Mouse (Mus musculus): Measurements from ENCODE around the gene Sept11. TPM values are rescaled to one million over a fixed set of nuclear protein-coding genes. Genes with fewer than 3 reads are reported as not detected.
A peak's percentile ranks its signal among the peaks of the same experiment; 100 is the strongest.

Gene Sept11
- polyA plus RNA-seq, 1 experiment = 74.0 TPM

DNA sequence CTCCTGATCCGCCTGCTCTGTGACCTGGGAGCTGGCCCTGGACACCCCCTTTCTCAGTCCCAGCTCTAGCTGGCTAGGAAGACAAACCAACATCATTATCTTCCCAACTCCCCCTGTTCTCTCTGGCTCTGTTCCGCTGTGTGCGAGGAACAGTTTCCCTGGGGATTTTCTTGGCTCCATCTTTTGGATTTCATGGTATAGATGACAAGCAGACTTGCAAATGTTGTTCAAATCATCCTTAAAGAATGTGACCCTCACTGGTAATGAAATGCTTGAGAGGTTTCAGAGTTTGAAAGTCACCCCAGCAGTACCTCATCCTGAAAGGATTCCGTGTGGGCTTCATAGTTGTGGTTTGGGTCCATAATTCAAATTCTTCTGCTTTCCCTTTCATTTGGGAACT lies 38.2 kb downstream of the Sept11 start:
- no peak overlapping the region for H3K4me3 ChIP-seq (replicated peaks; ENCODE audit: insufficient read depth, low read depth, low read length)
- no peak for DNase-seq
- 74% methylated on average over 4 of the region's 4 CpGs for WGBS
- H3K27ac ChIP-seq (ENCODE audit: insufficient read depth, low read length) = no peak overlapping the region
- H3K27me3 ChIP-seq (ENCODE audit: control insufficient read depth, insufficient read depth, low read length) = no peaks in the 10 kb centered on the region
- TF ChIP-seq POLR2A (IDR thresholded peaks at IDR 0.05; ENCODE audit: borderline replicate concordance, insufficient read depth, low read length) (no peak), CTCF (IDR thresholded peaks at IDR 0.05; ENCODE audit: borderline replicate concordance, insufficient read depth, low read depth, low read length) (no peak)
- H3K4me1 ChIP-seq (ENCODE audit: control insufficient read depth, insufficient read depth, low read length) = peaks cover 13% of the 10 kb centered on the region

DNA sequence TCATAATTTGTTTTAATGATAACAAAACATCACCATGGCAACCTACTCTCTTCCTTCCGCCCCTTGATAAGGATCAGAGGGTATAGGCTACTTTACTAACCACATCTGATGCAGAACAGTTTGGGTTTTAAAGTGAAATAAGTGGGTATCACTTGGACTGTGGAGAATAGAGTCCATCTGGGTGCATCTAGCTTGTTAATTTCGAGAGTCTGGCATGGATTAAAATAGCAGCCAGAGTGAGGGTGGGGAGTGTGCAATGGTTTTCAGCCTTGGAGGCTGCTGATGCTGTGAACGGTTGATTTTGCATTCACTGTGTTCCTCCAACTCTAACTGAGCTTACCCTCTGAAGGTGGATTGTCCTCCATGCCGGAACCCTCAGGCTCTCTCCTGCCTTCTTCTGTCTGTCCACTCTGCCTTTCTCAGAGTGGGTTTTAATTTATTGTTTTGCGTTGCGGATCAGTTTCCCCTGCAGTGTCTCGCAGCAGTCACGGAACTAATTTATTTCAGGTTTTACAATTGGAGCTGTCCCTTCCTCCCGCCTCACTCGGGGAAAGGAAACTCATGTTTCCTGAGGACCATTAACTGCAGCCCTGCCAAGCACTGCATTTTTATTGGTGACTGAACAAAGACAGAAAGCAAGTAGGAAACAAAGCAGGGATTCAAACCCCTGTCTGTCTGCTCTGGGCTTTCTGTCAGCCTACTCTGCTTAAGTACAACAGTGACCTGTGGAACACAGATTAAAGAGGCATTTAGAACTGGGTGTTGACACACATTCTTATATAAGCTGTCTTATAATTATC lies 40.4 kb downstream of the Sept11 start:
- no peaks in the 10 kb centered on the region for H3K27me3 ChIP-seq (ENCODE audit: control insufficient read depth, insufficient read depth, low read length)
- H3K4me1 ChIP-seq (ENCODE audit: control insufficient read depth, insufficient read depth, low read length) = peaks cover 20% of the 10 kb centered on the region
- H3K4me3 ChIP-seq (replicated peaks; ENCODE audit: insufficient read depth, low read depth, low read length) = no peak overlapping the region
- H3K27ac ChIP-seq (ENCODE audit: insufficient read depth, low read length) = no peak overlapping the region
- peak in 1 of 2 experiments; percentile 10 for DNase-seq
- no peak for TF ChIP-seq POLR2A (IDR thresholded peaks at IDR 0.05; ENCODE audit: borderline replicate concordance, insufficient read depth, low read length)
- no peak for TF ChIP-seq CTCF (IDR thresholded peaks at IDR 0.05; ENCODE audit: borderline replicate concordance, insufficient read depth, low read depth, low read length)
- 50% methylated on average over 10 of the region's 10 CpGs for WGBS

DNA sequence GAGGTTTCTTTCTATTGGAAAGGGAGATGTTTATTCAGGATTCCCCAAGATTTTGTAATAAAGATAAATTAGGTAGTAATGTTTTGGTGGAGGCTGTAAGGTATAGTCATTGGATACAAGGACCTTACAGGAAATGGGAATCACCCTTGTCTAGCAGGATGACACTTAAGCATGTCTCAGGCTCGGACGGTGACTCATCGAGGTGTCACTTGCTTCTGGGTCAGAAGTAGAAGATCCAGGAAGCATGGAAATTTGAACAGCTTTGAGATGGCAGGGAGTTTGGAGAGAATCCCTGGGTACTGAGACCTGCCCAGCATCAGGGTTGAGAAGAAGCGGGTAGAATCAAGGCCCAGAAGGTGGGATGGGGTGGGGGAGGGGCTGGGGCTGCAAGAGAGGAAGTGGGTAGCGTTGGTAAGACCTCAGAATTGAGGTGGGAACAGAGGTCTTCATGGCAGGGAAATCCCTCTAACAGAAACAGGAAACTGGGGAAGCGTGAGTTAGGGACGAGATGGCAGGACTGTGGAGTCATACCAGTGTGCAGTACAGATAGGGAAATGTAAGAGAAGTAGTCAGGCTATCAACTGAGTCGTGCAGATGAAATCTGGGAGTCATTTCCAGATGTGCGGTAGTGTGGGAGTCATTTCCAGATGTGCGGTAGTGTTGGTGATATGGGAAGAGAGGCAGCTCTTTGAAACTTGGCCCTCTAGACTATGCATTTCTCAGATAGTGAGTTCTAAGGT lies 42.3 kb downstream of the Sept11 start:
- WGBS = 72% methylated on average over 10 of the region's 10 CpGs
- no peaks in the 10 kb centered on the region for H3K27me3 ChIP-seq (ENCODE audit: control insufficient read depth, insufficient read depth, low read length)
- H3K4me3 ChIP-seq (replicated peaks; ENCODE audit: insufficient read depth, low read depth, low read length) = no peak overlapping the region
- peak; percentile 8 to 37 for DNase-seq
- H3K4me1 ChIP-seq (ENCODE audit: control insufficient read depth, insufficient read depth, low read length) = peaks cover 19% of the 10 kb centered on the region
- no peak overlapping the region for H3K27ac ChIP-seq (ENCODE audit: insufficient read depth, low read length)
- TF ChIP-seq CTCF (IDR thresholded peaks at IDR 0.05; ENCODE audit: borderline replicate concordance, insufficient read depth, low read depth, low read length) (no peak), POLR2A (IDR thresholded peaks at IDR 0.05; ENCODE audit: borderline replicate concordance, insufficient read depth, low read length) (no peak)

DNA sequence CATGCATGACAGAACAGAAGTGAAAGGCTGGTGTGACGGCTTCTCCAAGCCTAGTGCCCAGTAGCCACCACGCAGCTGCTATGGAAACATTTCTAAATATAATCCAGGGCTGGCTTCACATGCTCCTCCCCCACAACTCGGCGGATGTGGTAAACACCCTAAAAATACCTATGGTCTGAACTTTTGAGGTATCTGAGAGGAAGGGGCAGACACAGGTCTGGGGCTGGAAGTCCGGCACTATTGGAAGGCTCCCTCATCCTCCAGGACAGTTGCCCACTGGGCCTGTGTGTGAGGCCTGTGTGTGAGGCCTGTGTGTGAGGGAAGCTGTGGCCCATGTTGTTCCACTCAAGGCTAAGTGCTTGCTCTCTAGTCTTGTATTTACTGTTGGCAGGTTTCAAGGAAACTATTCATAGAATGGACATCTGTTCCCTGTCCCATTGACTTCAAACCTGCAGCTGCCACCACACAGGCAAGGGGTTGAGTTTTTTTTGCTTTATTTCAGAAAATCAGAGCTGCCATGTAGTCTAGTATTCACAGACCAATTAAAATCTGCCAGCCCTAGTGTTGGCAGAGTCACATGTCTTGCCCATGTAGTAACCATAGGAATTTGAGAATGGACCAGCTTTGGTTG lies 43.8 kb downstream of the Sept11 start:
- Histone ChIP-seq H3K27me3 (ENCODE audit: control insufficient read depth, insufficient read depth, low read length) (no peaks in the 10 kb centered on the region), H3K4me1 (ENCODE audit: control insufficient read depth, insufficient read depth, low read length) (peaks cover 21% of the 10 kb centered on the region), H3K4me3 (replicated peaks; ENCODE audit: insufficient read depth, low read depth, low read length) (no peak overlapping the region), H3K27ac (ENCODE audit: insufficient read depth, low read length) (no peak overlapping the region; the same call in 1 of the 2 replicates)
- no peak for TF ChIP-seq CTCF (IDR thresholded peaks at IDR 0.05; ENCODE audit: borderline replicate concordance, insufficient read depth, low read depth, low read length)
- no peak for TF ChIP-seq POLR2A (IDR thresholded peaks at IDR 0.05; ENCODE audit: borderline replicate concordance, insufficient read depth, low read length)
- 33% methylated on average over 5 of the region's 5 CpGs for WGBS
- DNase-seq = peak; percentile 30 to 38

DNA sequence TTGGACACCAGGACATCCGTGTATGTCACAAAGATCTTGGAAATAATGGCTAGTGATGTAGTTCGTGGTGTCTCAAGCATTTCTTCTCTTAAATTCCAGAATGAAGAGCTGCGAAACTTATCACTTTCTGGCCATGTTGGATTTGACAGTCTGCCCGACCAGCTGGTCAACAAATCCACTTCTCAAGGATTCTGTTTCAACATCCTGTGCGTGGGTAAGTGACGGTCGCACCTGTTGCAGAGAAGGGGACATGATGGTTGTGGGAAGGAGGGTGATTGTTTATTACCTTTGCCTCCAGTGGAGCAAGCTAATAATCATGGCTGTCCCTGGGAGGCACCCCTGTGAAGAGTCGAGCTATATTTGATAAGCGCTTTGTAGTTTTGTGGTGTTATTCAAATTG lies 46.1 kb downstream of the Sept11 start:
- Histone ChIP-seq H3K4me3 (replicated peaks; ENCODE audit: insufficient read depth, low read depth, low read length) (no peak overlapping the region), H3K27ac (ENCODE audit: insufficient read depth, low read length) (no peak overlapping the region), H3K4me1 (ENCODE audit: control insufficient read depth, insufficient read depth, low read length) (peaks cover 17% of the 10 kb centered on the region), H3K27me3 (ENCODE audit: control insufficient read depth, insufficient read depth, low read length) (no peaks in the 10 kb centered on the region)
- no peak for DNase-seq
- TF ChIP-seq CTCF (IDR thresholded peaks at IDR 0.05; ENCODE audit: borderline replicate concordance, insufficient read depth, low read depth, low read length) = no peak
- TF ChIP-seq POLR2A (IDR thresholded peaks at IDR 0.05; ENCODE audit: borderline replicate concordance, insufficient read depth, low read length) = no peak
- 88% methylated on average over 9 of the region's 9 CpGs for WGBS

DNA sequence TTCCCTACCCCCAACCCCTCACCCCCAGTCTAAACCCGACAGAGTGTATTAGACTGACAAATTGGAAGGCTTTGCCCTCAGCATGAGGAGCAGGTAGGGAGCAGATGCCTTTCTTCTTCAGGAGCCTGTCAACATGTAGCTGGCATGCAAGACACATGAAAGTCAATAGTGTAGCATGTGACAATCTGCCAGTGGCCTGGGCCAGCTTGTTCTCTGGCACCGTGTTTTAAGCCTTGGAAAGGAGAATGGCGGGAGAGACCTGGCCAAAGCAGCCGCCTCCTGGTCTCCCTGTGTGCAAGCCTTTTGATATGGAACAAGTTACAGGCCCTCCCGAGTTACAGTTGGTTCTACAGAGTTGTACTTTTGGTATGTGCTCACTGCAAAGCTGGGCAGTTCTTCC lies 47.5 kb downstream of the Sept11 start:
- H3K4me1 ChIP-seq (ENCODE audit: control insufficient read depth, insufficient read depth, low read length) = peaks cover 22% of the 10 kb centered on the region
- DNase-seq = peak; percentile 49 to 71
- no peaks in the 10 kb centered on the region for H3K27me3 ChIP-seq (ENCODE audit: control insufficient read depth, insufficient read depth, low read length)
- no peak overlapping the region for H3K4me3 ChIP-seq (replicated peaks; ENCODE audit: insufficient read depth, low read depth, low read length)
- 11% methylated on average over 5 of the region's 5 CpGs for WGBS
- TF ChIP-seq CTCF (IDR thresholded peaks at IDR 0.05; ENCODE audit: borderline replicate concordance, insufficient read depth, low read depth, low read length) = no peak
- TF ChIP-seq POLR2A (IDR thresholded peaks at IDR 0.05; ENCODE audit: borderline replicate concordance, insufficient read depth, low read length) = no peak
- H3K27ac ChIP-seq (ENCODE audit: insufficient read depth, low read length) = 0 out of 2 replicates have a peak overlapping the region, but pooled peaks have one; percentile 27

DNA sequence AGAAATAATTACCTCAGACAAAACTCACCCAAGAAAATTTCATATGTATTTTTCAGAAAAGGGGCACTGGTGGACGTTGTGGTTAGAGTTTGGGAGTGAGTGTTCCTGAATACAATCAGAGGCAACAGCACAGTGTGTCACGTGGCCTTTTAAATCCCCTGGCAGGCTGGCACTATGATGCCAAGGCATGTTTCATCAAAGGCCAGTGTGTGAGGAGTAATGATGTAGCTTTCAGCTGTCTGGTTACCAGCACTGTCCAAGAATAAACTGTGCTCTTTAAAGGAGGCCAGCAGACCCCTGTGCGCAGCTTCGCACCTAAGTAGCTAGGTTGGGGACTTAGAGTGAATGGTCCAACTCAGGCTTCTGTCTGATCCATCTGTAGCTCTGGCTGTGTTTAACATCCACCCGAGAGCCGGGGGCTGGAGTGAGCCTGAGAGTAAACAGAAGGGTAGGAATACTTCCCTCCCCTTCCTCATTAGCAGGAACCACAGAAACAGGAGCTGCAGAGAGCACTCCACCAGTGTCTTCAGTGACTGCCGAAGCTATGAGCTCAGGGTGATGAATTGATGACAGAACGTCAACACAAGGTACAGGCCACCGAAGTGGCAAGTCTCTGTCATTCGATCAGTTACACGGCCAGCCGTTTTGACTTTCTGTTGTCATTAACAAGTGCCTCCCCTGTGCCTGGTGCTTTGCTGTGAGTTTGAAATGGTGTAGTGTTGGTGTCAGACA lies 50.3 kb downstream of the Sept11 start:
- Histone ChIP-seq H3K4me3 (replicated peaks; ENCODE audit: insufficient read depth, low read depth, low read length) (no peak overlapping the region), H3K27ac (ENCODE audit: insufficient read depth, low read length) (no peak overlapping the region), H3K27me3 (ENCODE audit: control insufficient read depth, insufficient read depth, low read length) (no peaks in the 10 kb centered on the region), H3K4me1 (ENCODE audit: control insufficient read depth, insufficient read depth, low read length) (peaks cover 16% of the 10 kb centered on the region)
- DNase-seq = no peak
- WGBS = 67% methylated on average over 12 of the region's 12 CpGs
- TF ChIP-seq POLR2A (IDR thresholded peaks at IDR 0.05; ENCODE audit: borderline replicate concordance, insufficient read depth, low read length) = no peak
- no peak for TF ChIP-seq CTCF (IDR thresholded peaks at IDR 0.05; ENCODE audit: borderline replicate concordance, insufficient read depth, low read depth, low read length)
